Comparison of ENCODE assay signal across 13 mouse cellular contexts in the genomic region with DNA sequence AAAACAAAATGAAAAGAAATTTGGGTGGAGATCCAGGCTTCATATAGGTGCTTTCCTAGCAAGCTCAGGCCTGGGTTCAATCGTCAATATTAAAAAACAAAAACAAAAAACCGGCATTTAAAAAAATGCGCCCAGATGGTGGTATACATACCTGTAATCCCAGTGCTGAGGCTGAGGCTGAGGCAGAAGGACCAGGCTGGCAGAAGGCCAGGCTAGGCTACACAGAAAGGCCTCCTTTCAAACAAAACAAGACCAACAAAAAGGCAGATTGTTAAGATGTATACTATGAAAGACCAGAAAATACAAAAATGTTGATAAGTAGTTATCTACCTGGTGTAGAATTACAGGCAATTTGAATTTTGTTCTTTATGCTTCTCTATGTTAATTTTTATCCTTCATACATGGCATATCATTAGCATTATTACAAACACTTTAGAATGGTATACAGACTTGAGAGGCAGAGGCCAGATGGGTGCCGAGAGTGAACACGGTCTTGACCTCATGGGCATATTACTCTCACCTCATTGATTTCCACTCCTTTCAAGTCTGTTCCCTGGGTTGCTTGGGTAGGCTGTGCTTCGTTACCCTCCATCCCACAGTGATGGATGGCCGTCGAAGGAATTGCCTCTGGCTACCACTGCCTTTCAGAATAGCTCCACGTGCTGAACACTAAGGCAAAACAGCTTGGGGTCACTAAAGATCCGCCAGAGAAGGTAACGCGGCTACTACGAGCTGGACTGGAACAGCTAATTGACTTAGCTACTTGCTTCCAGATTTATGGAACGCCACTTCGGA.
DNase-seq lines count a peak whose midpoint lies in the region; ATAC-seq lines count a peak whose summit lies in the region.
"Had no signal": no experiment of that assay in that cellular context is flagged by ENCODE, and none has a peak within 500 bp of the region (broad histone marks: within the 10 kb centered on the region; RNA-seq: fewer than 3 reads in every experiment).

No protein-coding gene starts in this region.

- H3K4me3 ChIP-seq in hindbrain, embryonic 10.5 days, result no peak overlapping the region
- no peak overlapping the region for H3K4me3 ChIP-seq in midbrain, embryonic 14.5 days (replicated peaks; ENCODE audit: low read depth, low read length)
- H3K4me3 ChIP-seq: embryonic facial prominence, embryonic 13.5 days; gastrocnemius, adult 2 months; lung, embryonic 15.5 days had no signal

- H3K36me3 ChIP-seq in hindbrain, embryonic 10.5 days, result no peaks in the 10 kb centered on the region
- no peaks in the 10 kb centered on the region for H3K36me3 ChIP-seq in midbrain, embryonic 14.5 days (ENCODE audit: control insufficient read depth, insufficient read depth, low read length)
- H3K36me3 ChIP-seq: embryonic facial prominence, embryonic 13.5 days; lung, embryonic 15.5 days had no signal

- ATAC-seq in midbrain, embryonic 14.5 days (ENCODE audit: low FRiP score, low TSS enrichment), result no peak; the same call in 1 of the 2 replicates

- H3K27ac ChIP-seq in hindbrain, embryonic 10.5 days, result peak overlapping the region; percentile 77
- H3K27ac ChIP-seq in midbrain, embryonic 14.5 days (replicated peaks; ENCODE audit: low read depth, low read length), result no peak overlapping the region
- H3K27ac ChIP-seq: embryonic facial prominence, embryonic 13.5 days; gastrocnemius, adult 2 months; lung, embryonic 15.5 days had no signal

- H3K27me3 ChIP-seq in hindbrain, embryonic 10.5 days (ENCODE audit: insufficient read depth, poor library complexity, severe bottlenecking), result no peaks in the 10 kb centered on the region
- H3K27me3 ChIP-seq in midbrain, embryonic 14.5 days (ENCODE audit: control insufficient read depth, insufficient read depth, low read length), result no peaks in the 10 kb centered on the region
- H3K27me3 ChIP-seq: embryonic facial prominence, embryonic 13.5 days; lung, embryonic 15.5 days had no signal

- H3K4me1 ChIP-seq in hindbrain, embryonic 10.5 days (replicated peaks), result peaks cover 43% of the 10 kb centered on the region
- H3K4me1 ChIP-seq in midbrain, embryonic 14.5 days (ENCODE audit: control insufficient read depth, insufficient read depth, low read length), result peaks cover 31% of the 10 kb centered on the region

- H3K4me2 ChIP-seq in midbrain, embryonic 14.5 days (ENCODE audit: low read length), result no peak overlapping the region
- H3K4me2 ChIP-seq: embryonic facial prominence, embryonic 13.5 days; lung, embryonic 15.5 days had no signal

- H3K9me3 ChIP-seq in hindbrain, embryonic 10.5 days, result no peaks in the 10 kb centered on the region
- no peaks in the 10 kb centered on the region for H3K9me3 ChIP-seq in midbrain, embryonic 14.5 days (ENCODE audit: control insufficient read depth, low read length)
- H3K9me3 ChIP-seq: embryonic facial prominence, embryonic 13.5 days; lung, embryonic 15.5 days had no signal

- 51% methylated on average over 15 of the region's 15 CpGs for WGBS in hindbrain, embryonic 10.5 days
- 52% methylated on average over 15 of the region's 15 CpGs for WGBS in midbrain, embryonic 14.5 days

- no peak overlapping the region for H3K9ac ChIP-seq in midbrain, embryonic 14.5 days (replicated peaks; ENCODE audit: low read length)
- H3K9ac ChIP-seq: embryonic facial prominence, embryonic 13.5 days; lung, embryonic 15.5 days had no signal

- peak; percentile 5 for DNase-seq in kidney, postnatal 14 days
- no peak for DNase-seq in kidney, adult 11 months
- DNase-seq in embryo, embryonic 9.5 days (ENCODE audit: extremely low spot score), result peak; percentile 62
- DNase-seq in hindbrain, embryonic 10.5 days (ENCODE audit: low spot score), result peak; percentile 59
- peak; percentile 35 for DNase-seq in midbrain, embryonic 14.5 days
- DNase-seq in frontal cortex, postnatal 14 days (ENCODE audit: low spot score in 2 of 2), result no peak
- DNase-seq in spleen, postnatal 36 days (ENCODE audit: low spot score in 2 of 2), result no peak
- no peak for DNase-seq in cerebellum, adult 11-12 months
- DNase-seq: gastrocnemius, adult 2 months; right cerebral cortex, postnatal 4 days; thymus, adult 2 months had no signal

Comparison
In these comparisons a context has a peak if more than half of its experiments do, and no peak if none do; other contexts are left out.
1. DNase-seq: peak in kidney, postnatal 14 days (single experiment), embryo, embryonic 9.5 days (single experiment), hindbrain, embryonic 10.5 days (single experiment) and midbrain, embryonic 14.5 days (single experiment); none in kidney, adult 11 months (single experiment), frontal cortex, postnatal 14 days (0 of 2), spleen, postnatal 36 days (0 of 2) and cerebellum, adult 11-12 months (single experiment).